Mouse (Mus musculus) left cerebral cortex, adult 9 months (tissue): ENCODE results near the gene Aar2.

ENCODE experiments used
- DNase-seq, 2 experiments: peaks; one replicate each; pipeline ENCODE4 v3.0.0; 2022; ENCODE audit warnings: low spot score in 2 of 2

Gene Aar2

DNA sequence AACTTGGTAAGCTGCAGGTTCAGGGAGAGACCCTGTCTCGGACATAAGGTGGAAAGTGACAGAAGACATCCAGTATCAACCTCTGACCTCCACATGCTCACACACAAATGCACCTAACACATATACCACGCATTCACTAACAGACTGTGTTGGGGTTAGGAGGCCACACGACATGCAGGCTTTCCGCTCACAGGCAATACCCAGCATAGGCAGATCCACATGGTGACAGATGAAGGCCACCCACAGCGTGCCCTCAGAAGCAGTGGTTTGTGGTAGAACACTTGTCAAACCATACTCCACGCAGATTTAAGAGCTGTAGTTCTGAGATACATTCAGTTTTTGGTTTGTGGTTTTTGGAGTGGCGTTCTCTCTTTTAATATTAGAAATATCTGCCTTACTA is 21.3 kb downstream of the Aar2 start:
- no peak for DNase-seq

DNA sequence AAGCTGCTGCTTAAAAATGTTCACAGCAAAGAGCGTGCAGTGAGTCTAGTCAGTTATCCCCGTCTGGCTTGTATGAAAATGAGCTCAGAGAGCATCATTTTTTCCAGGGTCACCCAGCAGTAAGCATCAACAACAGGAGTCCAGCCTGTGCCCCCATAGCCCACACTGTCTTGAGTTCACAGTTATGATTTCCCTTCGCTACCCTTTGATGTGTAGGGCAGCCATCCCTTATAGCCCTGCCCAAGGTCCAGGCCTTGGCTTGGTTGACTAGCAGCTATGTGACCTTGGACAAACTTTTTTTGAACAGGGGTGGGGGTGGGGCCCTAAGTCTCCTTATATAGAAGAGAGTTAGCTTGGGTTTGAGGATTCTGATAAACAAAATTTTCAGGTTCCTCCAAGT is 21.9 kb downstream of the Aar2 start:
- no peak for DNase-seq

GRCm38 (mm10) chr2:156571521-156571920 is 24.1 kb downstream of the Aar2 start:
- no peak for DNase-seq

DNA sequence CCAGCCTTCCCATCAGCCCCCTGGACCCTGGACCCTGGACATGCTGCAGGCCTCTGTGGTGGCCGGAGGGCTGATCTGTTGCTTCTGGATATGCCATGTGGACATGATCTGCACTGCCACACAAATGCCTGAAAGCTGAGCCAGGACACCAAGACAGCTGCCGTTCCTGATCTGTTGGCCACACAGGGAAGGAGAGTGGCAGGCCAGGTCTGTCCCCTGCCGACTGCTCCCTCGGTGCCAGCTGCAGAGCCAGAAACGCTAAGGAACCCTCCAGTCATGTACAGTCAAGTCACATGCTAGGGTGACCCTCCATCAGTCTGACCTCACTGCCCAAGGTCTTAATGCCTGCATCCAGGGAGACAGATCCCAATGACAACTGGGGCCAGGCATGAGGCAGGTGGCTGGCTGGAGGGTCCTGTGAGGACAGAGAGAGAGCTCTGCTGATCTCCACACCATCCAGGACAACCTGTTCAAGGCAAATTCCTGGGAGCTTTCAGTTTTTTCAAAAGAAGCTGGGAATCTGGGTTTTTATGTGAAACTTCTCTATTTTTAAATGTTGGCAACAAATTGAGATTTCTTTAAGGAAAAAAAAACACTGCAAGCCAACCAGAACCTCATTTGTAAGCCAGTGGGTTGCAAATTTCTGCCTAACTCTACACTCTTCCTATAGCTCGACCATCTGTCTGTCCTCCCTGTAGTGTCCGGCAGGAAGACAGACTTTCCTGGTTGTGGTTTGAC is 29.6 kb downstream of the Aar2 start:
- DNase-seq, result no peak

GRCm38 (mm10) chr2:156580507-156580906 is 33.1 kb downstream of the Aar2 start:
- no peak for DNase-seq

DNA sequence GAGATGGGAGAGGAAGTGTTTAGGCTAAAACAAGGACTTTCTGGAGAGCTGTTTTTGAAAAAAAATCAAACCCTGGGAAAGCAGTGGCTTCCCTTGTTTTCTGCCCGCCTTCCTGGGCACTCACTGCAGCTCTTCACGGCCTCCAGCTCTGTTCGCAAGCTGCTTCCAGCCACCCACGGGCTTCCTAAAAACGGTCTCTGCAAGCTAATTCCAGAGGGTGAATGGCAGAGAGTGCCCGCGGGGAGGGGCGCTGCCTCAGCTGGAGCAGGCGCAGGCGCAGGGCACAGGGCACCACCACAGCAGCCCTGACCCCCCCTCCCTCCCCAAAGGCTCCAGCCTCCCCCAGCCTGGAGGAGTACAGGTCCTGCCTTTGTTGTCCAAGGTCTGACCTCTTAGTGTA is 33.9 kb downstream of the Aar2 start:
- peak; percentile 82 to 90 for DNase-seq

DNA sequence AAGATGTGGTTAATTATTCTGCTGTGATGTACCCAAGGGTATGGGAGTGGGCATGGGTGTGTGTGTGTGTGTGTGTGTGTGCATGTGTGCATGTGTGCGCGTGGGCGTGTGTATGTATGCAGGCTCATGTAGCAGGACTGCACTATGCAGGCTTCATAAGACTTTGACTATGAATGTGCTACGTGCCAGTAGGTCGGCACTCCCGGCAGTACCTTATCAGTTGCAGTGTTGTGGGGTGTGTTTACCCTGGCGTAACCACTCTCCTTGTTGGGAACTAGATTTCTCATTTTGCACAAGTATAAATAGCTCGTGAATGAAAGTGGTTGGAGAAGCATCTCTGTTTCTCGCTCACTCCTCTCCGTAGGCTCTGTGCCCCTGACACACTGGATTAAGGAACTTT is 35.5 kb downstream of the Aar2 start:
- DNase-seq, result no peak

DNA sequence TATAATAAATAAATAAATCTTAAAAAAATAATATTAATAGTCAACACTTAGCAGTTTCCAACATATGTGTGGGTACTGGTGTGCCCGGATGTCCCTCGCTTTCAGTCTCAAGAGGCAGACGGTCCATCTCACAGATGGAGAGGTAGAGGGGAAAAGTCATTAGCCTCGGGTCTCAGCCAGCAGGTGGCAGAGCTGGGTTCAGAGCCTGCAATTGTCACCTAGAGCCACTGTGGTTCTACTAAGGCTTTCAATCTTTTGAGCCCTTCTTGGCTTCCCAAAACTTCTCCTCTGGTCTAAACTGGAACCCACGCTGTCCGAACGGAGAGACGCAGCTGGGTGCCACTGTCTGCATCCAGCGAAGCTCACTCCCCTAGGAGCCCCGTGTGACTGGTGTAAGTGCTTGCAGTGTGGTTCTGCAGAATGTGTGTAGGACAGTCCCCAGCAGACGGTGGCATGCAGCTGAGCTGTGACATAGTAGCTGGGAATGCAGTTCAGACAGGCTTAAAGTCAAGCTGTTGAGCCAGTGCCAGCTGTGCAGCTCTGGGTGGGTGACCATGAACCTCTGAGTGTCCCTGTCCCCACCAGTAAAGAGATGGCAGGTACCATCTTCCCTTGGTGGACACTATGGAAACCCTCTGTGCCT is 36.9 kb downstream of the Aar2 start:
- DNase-seq, result peak in 1 of 2 experiments; percentile 43

DNA sequence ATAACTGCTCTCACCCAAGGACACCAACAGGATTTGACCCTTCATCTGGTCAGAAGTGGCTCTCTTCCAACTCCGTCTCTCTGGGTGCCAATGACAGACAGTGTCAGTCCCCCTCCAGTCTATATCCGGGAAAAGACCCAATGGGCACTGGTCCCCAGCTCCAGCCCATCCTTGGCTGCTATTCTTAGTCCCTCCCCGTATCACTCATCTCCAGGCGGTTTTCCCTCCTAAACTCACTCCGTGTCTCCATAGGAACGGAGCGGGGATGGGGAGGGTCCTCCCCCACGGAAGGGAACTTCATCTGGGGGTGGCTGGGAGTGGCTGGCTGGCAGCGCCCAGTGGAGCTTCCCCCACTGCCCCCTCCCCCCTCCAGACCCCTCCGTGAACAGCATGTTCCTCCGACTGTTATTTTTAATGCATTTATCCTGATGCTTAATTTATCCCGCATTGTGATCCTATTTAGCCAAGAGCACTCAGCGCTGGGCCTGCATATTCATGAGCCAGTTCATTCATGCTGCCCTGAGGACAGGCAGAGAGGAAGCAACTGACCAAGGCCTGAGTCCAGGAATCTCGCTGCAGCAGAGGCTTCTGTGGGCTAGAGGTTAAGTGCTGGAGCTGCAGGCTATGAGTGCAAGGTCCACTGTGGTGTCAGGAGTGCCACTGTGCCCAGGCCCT is 37.5 kb downstream of the Aar2 start:
- peak in 1 of 2 experiments; percentile 42 for DNase-seq

GRCm38 (mm10) chr2:156589481-156589880 is 42.1 kb downstream of the Aar2 start:
- no peak for DNase-seq

- no peak for DNase-seq
Measured at GRCm38 (mm10) chr2:156594987-156595490, 47.7 kb downstream of the Aar2 start.

DNA sequence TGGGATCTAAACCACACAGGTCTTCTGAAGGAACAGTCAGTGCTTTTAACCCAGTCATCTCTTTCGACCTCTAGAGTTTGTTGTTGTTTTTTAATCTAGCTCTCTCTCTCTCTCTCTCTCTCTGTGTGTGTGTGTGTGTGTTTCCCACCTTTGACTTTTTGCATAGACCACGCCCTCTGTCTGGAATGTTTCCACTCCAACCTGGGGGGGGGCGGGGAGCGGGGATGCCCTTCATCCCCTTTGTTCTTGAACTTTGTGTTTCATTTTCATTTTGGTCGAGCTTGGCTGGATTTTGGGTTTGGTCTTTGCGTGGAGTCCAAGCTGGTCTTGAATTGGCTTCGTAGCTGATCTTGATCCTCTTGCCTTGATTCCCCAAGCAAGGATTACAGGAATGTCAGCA is 55.2 kb downstream of the Aar2 start:
- no peak for DNase-seq

- DNase-seq, result no peak
Measured at GRCm38 (mm10) chr2:156603671-156604070, 56.3 kb downstream of the Aar2 start.

DNA sequence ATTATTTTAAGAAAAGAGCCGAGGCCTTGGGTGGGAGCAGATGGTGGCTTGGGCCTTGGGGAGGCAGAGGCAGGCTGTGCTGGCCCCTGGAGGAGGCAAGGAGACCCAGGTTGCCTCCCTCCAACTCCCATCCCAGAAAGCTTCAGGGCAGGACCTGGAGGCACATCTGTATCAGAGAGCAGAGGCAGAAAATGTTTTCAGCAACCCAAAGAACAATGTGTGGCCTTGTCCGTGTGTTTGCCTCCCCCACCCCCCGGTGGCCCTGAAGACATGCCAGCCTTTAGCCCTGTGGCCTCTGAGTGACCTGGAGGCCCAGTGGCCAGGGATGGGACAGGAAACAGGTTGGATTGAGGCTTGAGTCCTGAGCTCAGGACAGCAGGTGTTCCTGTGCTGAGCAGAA is 57.8 kb downstream of the Aar2 start:
- no peak for DNase-seq

DNA sequence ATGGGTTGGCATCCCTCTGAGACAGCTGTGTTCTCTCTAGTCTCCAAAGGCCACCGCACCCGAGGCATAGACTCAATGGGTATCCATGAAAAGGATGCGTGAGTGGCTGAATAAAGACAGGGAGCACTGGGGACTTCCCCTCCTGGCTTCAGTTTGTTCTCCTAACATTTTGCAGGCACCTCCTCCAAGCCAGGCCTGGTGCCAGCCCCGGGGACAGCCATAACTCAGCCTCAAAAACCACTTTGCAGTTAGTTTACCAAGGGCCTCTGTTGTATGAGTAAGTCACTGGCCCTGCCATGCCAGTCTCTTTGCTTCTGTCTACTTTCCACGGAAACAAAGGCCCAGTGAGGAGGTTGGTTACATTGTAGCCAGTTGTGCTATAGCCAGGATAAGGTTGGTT is 58.6 kb downstream of the Aar2 start:
- DNase-seq, result no peak

GRCm38 (mm10) chr2:156613081-156613540 is 65.7 kb downstream of the Aar2 start:
- peak in 1 of 2 experiments; percentile 76 for DNase-seq

GRCm38 (mm10) chr2:156613541-156614257 is 66.3 kb downstream of the Aar2 start, which contains the start of gene Dlgap4:
Dlgap4 (plus strand) TSS chr2:156613705.
- DNase-seq, result no peak

GRCm38 (mm10) chr2:156614258-156614556 is 66.8 kb downstream of the Aar2 start:
- no peak for DNase-seq

GRCm38 (mm10) chr2:156614661-156615654 is 67.6 kb downstream of the Aar2 start:
- DNase-seq, result no peak

DNA sequence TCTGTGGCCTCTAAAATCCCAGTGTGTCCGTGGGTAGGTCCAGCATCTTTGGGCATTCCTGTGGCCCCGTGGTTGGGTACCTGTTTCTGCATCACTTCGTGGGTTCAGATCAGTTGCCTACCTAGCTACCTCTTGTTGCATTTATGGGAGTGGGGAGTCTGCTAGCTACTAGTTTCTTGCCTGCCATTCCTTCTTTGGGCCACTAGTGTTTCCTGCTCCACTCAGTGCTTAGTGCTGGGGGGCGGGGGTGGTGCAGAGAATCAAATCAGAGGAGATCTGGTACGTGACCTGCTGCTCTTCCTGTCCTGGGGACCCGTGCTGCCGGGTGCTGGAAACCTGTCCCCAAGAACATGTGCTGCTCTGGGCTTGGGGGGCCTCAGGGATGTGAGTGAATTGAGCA is 69.1 kb downstream of the Aar2 start:
- no peak for DNase-seq

- DNase-seq, result peak in 1 of 2 experiments; percentile 59
Measured at GRCm38 (mm10) chr2:156617536-156617935, 70.2 kb downstream of the Aar2 start.
